Mouse (Mus musculus) kidney, adult 9 months (tissue): Measurements from ENCODE around the gene Rnf2.
A peak's percentile ranks its signal among the peaks of the same experiment; 100 is the strongest.
"Not testable (repeated sequence)": the region's sequence is repeated elsewhere in the genome, so short reads cannot be mapped to it uniquely, and the experiment has no call there.

Source experiments
- DNase-seq: peaks from one replicate; pipeline ENCODE4 v3.0.0; 2022

Rnf2 gene

DNA sequence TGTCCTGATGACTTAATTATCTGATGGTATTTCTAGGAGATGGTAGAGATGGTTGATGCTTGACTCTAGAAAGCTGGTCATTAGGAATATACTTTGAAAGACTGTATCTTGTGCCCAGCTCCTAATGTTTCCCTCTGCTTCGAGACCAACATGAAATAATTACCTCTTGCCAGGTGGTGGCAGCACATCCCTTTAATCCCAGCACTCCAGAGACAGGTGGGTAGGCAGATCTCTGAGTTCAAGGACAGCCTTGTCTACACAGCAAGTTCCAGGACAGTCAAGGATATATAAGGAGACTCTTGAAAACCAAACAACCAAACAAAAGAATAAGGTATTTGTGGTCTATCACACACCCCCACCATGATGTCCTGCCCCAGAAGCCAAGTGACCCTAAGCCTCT, 17.2 kb downstream of the Rnf2 start:
- peak; percentile 47 for DNase-seq

GRCm38 (mm10) chr1:151482497-151482896, 18.3 kb downstream of the Rnf2 start:
- no peak for DNase-seq

DNA sequence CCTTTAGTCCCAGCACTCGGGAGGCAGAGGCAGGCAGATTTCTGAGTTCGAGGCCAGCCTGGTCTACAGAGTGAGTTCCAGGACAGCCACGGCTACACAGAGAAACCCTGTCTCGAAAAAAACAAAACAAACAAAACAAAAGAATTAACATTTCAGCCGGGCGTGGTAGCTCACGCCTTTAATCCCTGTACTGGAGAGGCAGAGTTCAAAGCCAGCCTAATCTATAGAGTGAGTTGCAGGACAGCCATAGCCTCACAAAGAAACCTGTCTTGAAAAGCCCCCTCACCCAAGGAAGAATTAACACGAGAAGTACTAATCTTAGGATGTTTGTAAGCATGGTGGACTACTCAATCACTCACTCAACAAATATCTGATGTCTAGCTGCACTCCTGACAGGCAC, 28.4 kb downstream of the Rnf2 start:
- not testable (repeated sequence) for DNase-seq

DNA sequence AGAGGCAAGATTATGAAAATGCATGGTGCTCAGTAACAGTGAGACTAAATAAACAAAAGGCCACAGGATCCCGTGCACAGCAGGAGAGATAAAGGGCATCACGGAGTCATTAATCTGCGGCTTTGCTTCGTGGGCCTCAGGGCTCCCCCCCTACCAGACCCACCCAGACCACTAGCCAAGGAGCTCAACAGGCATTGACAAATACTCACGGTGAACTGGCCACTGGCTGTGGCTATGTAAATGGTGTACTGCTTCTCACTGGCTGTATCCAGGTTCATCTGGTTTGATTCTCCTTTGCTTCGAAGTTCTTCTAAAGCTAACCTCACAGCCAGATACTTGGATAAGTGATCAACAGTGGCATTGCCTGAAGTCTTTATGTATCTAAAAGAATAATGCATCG, 29.3 kb downstream of the Rnf2 start:
- DNase-seq: no peak

- DNase-seq: no peak
Measured at GRCm38 (mm10) chr1:151466571-151466970, 34.2 kb downstream of the Rnf2 start.

- peak; percentile 81 for DNase-seq
Measured at GRCm38 (mm10) chr1:151464914-151465313, 35.8 kb downstream of the Rnf2 start.

- DNase-seq: no peak
Measured at GRCm38 (mm10) chr1:151461265-151461664, 39.5 kb downstream of the Rnf2 start.

GRCm38 (mm10) chr1:151457087-151457486, 43.7 kb downstream of the Rnf2 start:
- no peak for DNase-seq

DNA sequence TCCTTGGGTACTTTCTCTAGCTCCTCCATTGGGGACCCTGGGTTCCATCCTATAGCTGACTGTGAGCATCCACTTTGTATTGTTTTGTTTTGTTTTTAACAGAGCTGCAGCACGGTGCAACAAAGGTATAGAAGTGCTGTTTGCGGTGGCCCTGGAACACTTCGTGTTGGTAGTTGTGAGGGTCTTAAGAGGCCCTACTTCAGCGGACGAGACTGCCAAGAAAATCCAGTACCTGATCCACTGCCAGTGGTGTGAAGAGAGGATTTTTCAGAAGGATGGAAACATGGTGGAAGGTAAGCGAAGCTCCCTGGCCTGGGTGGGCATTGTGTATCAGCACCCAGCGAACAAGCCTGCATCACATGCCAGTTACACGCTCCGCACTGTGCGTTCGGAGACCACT, 48.8 kb downstream of the Rnf2 start:
- no peak for DNase-seq

DNA sequence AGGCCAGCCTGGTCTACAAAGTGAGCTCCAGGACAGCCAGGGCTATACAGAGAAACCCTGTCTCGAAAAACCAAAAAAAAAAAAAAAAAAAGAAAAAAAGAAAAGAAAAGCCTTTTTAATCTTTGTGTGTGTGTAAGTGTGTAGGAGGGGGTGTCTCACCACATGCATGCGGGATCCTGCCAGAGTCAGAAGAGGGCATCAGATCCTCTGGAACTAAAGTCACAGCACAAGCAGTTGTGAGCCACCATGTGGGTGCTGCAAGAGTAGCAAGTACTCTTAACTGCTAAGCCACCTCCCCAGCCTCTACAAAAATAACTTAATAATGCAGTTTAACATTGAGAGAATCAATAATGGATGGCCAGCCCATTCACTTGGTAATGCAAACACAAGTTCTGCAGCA, 49.9 kb downstream of the Rnf2 start:
- no peak for DNase-seq

DNA sequence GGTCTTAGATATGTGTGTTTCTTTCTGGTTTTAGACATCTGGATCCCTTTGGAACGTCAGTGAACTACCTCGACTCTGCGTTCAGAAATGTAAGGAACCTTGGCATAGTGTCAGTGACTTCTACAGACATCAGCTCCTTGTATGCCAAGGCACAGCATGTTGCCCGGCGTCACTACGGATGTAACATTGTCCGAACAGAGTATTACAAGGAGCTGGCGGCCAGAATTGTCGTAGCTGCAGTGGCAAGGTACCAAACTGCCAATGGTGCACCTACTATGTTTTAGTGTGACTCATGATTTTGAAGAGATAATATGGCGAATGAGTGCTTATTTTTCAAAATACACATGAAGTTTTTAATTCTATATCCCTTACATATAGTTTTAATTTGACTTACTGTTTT, 50.9 kb downstream of the Rnf2 start:
- DNase-seq: no peak

- DNase-seq: no peak
Measured at GRCm38 (mm10) chr1:151435431-151435830, 65.3 kb downstream of the Rnf2 start.

DNA sequence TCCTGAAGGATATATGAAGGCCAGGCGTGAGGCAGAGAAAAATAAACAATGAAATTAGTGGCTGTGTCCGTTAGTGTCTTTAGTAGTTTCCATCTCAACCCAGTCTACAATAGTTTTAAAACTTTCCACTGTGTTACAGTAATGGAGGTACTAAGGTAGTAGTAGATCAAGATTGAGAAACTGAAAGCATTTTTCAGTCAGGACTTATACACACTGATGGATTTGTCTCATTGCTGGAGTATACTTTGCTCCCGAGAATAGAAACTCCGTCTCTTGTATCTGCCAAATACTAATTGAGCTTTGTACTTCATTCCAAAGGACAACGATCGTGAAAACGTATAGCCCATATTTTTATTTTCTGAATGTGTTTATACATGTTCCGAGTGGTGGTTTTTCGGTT, 71.4 kb downstream of the Rnf2 start:
- DNase-seq: peak; percentile 23

GRCm38 (mm10) chr1:151428263-151429221, 72.2 kb downstream of the Rnf2 start, which contains the start of the genes Swt1 and Trmt1l:
Gene Swt1, minus strand, starts transcription at chr1:151428455.
Gene Trmt1l, plus strand, starts transcription at chr1:151428542.
- DNase-seq: peak; percentile 99

- no peak for DNase-seq
Measured at GRCm38 (mm10) chr1:151427888-151428262, 72.9 kb downstream of the Rnf2 start.

- peak; percentile 21 for DNase-seq
Measured at GRCm38 (mm10) chr1:151426947-151427600, 73.7 kb downstream of the Rnf2 start.

DNA sequence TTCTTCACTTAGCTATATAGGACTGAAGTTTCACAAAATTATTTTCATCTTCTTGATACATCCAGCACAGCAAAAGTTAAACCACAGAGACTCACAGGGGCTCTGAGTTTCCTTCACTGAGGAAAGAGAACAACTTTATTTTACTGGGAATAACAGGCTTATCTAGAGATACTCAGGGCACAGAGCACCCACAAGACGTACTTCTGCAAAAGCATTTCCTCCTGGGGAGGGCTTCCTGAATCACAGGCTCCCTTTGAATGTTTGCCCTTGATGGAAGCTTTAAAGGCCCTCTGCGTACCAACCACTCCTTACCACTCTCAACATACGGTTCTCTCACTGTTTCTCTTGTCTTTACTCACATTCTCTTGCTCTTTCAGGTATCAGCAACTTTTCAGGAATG, 78.6 kb downstream of the Rnf2 start:
- no peak for DNase-seq

DNA sequence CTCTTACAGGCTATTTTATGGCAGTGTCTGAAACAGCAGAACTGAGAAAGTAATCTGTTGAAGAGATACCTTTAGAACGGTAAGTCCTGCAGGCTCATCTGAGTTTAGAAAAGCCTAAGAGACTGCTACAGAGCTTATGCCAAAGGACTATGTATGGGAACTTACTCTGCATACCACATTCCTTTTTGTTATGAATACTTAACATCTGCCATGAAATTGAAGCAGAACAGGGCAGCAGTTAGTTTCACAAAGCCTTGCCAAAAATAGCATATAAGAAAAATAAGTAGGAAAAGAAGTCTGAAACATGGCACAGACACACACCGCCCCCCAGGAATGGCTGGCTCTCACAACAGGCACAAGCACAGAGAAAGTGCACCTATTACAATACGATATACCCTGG, 90.9 kb downstream of the Rnf2 start:
- no peak for DNase-seq
